Mouse (Mus musculus) embryo, embryonic 11 days (tissue): ENCODE measurements at regions not wholly inside any gene's neighbourhood (a gene's known extent, or its start where the extent isn't known, plus 50 kb on each side); places are given as distances from the start of the nearest gene placed in this dataset.

Experiments
- DNase-seq: peaks from one replicate; pipeline ENCODE4 v3.0.0-alpha.2; 2015

DNA sequence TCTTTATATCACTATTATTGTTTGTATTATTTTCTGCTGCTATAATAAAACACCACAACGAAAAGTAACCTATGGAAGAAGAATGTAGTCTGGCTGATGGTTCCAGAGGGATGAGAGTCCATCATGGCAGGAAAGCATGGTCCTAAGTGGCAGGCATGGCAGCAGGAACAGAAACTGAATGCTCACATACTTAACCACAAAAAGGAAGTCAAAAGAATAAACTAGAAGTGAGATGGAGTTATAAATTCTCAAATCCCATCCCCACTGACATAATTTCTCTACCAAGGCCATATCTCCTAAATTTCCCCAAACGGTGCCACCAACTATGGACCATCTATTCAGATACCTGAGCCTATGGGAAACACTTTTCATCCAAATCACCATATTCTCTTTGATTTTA lies 408.7 kb upstream of the Cnksr2 start:
- no peak for DNase-seq

DNA sequence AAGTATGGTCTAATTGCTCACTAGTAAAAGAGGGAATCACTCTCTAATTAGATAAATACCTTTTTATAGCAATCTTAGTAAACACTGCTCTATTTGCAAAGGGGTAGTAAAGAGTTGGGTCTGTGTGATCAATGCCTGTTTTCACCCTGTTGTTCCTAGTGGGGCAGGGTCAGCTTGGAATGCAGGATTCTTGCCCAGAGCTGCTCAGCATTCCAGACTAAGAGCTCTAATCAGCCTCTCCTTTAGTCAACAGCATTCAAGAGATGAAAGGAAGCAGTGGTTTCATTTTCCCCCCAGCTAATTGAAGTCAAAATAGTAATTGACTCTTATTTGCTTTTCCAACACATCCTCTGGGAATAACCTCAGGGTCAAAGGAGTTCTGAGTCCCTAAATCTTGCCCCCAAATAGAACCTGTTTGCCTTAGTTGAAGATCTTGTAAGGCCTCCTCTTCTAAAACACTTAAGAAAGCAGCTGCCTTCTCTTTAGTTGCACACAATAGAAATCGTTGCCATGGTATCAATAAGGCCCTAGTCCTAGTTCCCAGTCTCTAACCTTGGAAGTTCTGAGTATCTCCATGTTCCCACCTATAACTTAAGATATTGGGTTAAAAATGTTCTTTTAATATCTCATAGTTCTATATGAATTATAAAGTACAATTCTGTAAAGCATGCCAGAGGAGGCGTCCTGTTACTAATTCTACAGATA lies 380.6 kb upstream of the Cnksr2 start:
- peak; percentile 3 for DNase-seq

DNA sequence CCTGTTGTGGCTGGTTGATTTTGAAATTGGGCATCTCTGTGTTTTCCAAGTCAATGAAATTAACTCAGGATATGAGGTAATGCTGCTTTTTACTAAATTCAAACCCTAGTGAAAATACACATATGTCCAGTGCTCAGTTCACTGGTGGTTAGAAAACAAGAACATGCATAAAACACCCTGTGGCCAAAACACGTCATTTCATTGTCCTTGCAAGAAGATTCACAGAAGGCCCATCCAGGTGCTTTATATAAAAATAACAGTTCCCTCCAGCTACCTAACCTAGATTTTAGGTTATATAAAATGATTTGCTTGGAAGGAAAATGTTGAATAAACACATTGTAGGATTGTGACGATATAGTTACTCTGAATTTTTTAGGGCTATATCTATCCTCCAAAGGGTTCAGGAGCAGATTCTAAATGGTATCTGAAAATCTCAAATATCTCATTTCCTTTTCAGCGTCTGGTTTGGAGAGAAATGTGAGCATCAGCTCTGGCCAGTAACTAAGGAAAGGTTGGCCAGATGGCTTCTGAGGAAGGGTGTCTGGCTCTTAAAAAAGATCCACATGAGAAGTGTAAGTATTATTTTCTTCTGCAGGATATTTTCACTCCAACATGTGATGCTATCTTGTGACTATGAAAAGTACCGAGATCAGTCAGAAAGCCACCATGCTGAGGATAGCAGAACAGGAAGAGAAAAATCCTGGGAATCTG lies 351.2 kb upstream of the Cnksr2 start:
- no peak for DNase-seq

DNA sequence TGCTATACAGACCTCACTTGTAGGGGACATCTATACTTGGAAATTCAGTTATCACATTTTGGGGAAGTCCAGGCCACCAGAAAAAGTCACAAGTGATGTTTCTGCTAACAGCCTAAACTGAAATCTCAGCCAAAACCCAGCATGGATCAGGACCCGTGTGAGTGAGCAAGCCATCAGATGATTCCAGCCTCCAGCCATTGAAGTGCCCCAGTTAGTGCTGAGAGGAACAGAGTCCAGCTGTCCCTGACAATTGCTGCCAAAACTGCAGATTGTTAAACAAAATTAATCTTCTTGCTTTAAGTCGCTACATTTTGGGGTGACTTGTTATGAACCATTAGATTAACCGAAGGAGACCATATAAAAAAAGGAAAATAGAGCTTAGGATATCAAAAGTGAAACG lies 332.7 kb upstream of the Cnksr2 start:
- no peak for DNase-seq

DNA sequence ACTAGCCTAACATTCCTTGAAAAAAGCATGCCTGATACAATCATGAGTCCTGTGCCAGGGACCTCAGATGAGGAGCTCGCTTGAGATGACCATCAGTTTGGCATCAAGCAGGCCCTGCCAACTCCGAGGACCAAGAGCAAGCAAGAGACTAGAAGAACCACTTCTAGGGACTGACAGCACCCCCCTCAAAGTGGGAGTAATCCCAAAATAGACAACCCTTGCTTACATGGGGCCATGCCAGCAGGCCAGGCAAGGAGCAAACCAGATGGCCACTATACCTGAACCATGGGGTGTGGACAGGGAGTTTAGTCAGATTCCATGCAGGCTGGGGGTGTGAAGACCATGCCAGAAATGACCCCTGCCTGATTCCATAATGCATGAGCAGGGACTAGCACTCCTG lies 330.1 kb upstream of the Cnksr2 start:
- no peak for DNase-seq
